Mouse (Mus musculus) adrenal gland, postnatal 36 days (tissue): ENCODE results near the gene Trim30c. TPM values are rescaled to one million over a fixed set of nuclear protein-coding genes. Genes with fewer than 3 reads are reported as not detected.
A peak's percentile ranks its signal among the peaks of the same experiment; 100 is the strongest.
"Not testable (repeated sequence)": the region's sequence is repeated elsewhere in the genome, so short reads cannot be mapped to it uniquely, and the experiment has no call there.

ENCODE experiments used
- DNase-seq, 2 experiments: peaks; one replicate each; pipeline ENCODE4 v3.0.0; 2021; ENCODE audit warnings: mixed read lengths in 1 of 2
- long read RNA-seq, 2 experiments: library from polyadenylated mRNA; stranded (forward); transcript quantifications; one replicate each; pipeline ENCODE4 v2.0.0; 2021; ENCODE audit warnings: borderline sequencing depth in 2 of 2
- total RNA-seq, 2 experiments: library from RNA; stranded (reverse); gene quantifications; 2 replicates each; pipeline ENCODE4 v1.2.3; 2021

Gene Trim30c
- total RNA-seq = under 1 TPM in 1 of 2 experiments, not detected in 1; 0.17 TPM
- long read RNA-seq, experiment 1 = 0 reads
- long read RNA-seq, experiment 2 = 0 reads

GRCm38 (mm10) chr7:104400698-104401097 is at the start of gene Trim30c:
TSS of gene Trim30c (minus strand) at chr7:104400837.
- DNase-seq = no peak

- peak; percentile 23 for DNase-seq
Observed at GRCm38 (mm10) chr7:104445961-104446645, 45.5 kb upstream of the Trim30c start.

- no peak for DNase-seq
Observed at GRCm38 (mm10) chr7:104404460-104404950, 3.9 kb upstream of the Trim30c start.

GRCm38 (mm10) chr7:104401140-104401539 is 503 bp upstream of the Trim30c start:
- DNase-seq = no peak

GRCm38 (mm10) chr7:104398492-104398891 is 2.1 kb downstream of the Trim30c start:
- no peak for DNase-seq

- DNase-seq = peak in 1 of 2 experiments; percentile 29
Observed at GRCm38 (mm10) chr7:104369736-104370414, 30.8 kb downstream of the Trim30c start, which contains the start of gene Trim30b. TSS of gene Trim30b (minus strand) at chr7:104369884.

GRCm38 (mm10) chr7:104366339-104366738 is 34.3 kb downstream of the Trim30c start:
- DNase-seq = no peak

- DNase-seq = no peak
Observed at GRCm38 (mm10) chr7:104353600-104353967, 47.1 kb downstream of the Trim30c start.

- DNase-seq = peak; percentile 79 to 80
Observed at GRCm38 (mm10) chr7:104352717-104353599, 47.7 kb downstream of the Trim30c start, which contains the start of gene Trim12c. TSS of gene Trim12c (minus strand) at chr7:104353362.

GRCm38 (mm10) chr7:104348043-104348442 is 52.6 kb downstream of the Trim30c start:
- not testable (repeated sequence) for DNase-seq

GRCm38 (mm10) chr7:104340744-104341143 is 59.9 kb downstream of the Trim30c start:
- DNase-seq = not testable (repeated sequence)

GRCm38 (mm10) chr7:104335547-104335946 is 65.1 kb downstream of the Trim30c start:
- not testable (repeated sequence) for DNase-seq

Other genes starting within 250 kb of the Trim30c start
- gene Olfm5, start 236.0 kb downstream of the Trim30c start, total RNA-seq = not detected
- gene Olfr648, start 217.4 kb downstream of the Trim30c start, total RNA-seq = not detected
- gene Olfr649, start 204.9 kb downstream of the Trim30c start, total RNA-seq = not detected
- under 1 TPM; 0.26 to 0.36 TPM for gene Trim6, start 182.0 kb downstream of the Trim30c start, total RNA-seq
- gene Trim34a, start 156.4 kb downstream of the Trim30c start, total RNA-seq = 10 to 100 TPM in 1 of 2 experiments, 1 to 10 TPM in 1; 7.3 to 10.5 TPM
- gene Trim5, start 112.7 kb downstream of the Trim30c start, total RNA-seq = 1 to 10 TPM; 4.2 to 8.4 TPM
- gene Trim12a, start 85.4 kb downstream of the Trim30c start, total RNA-seq = 10 to 100 TPM in 1 of 2 experiments, 1 to 10 TPM in 1; 9.7 to 19.6 TPM
- 1 to 10 TPM in 1 of 2 experiments, under 1 TPM in 1; 0.76 to 1.1 TPM for gene Trim34b, start 71.4 kb downstream of the Trim30c start, total RNA-seq
- 10 to 100 TPM in 1 of 2 experiments, 1 to 10 TPM in 1; 9.9 to 14.6 TPM for gene Trim12c, start 47.5 kb downstream of the Trim30c start, total RNA-seq
- under 1 TPM; 0.10 to 0.26 TPM for gene Trim30b, start 31.0 kb downstream of the Trim30c start, total RNA-seq
- gene Trim30a, start 64.4 kb upstream of the Trim30c start, total RNA-seq = 10 to 100 TPM in 1 of 2 experiments, 1 to 10 TPM in 1; 8.0 to 10.0 TPM
- 10 to 100 TPM in 1 of 2 experiments, 1 to 10 TPM in 1; 6.2 to 13.0 TPM for gene Trim30d, start 107.0 kb upstream of the Trim30c start, total RNA-seq
- not detected for gene Olfr651, start 149.3 kb upstream of the Trim30c start, total RNA-seq
- not detected for gene Olfr652, start 160.1 kb upstream of the Trim30c start, total RNA-seq
- gene Olfr653, start 176.5 kb upstream of the Trim30c start, total RNA-seq = not detected
- not detected for gene Olfr654, start 186.2 kb upstream of the Trim30c start, total RNA-seq
- not detected for gene Olfr655, start 200.9 kb upstream of the Trim30c start, total RNA-seq
- not detected for gene Olfr656, start 213.1 kb upstream of the Trim30c start, total RNA-seq
- not detected for gene Olfr657, start 224.0 kb upstream of the Trim30c start, total RNA-seq
- gene Olfr658, start 246.5 kb upstream of the Trim30c start, total RNA-seq = not detected